Mouse (Mus musculus): Measurements from ENCODE around the gene Slc51a. TPM values are rescaled to one million over a fixed set of nuclear protein-coding genes. Genes with fewer than 3 reads are reported as not detected.

Slc51a gene
- total and polyA plus RNA-seq, 2 experiments from 2014 or later, result 0.13 TPM; not detected in 1

- ATAC-seq (no peak), DNase-seq (no peak)
- Histone ChIP-seq H3K27ac (ENCODE audit: low read depth, low read length) (no peak overlapping the region), H3K4me2 (ENCODE audit: low read depth) (no peak overlapping the region), H3K36me3 (ENCODE audit: insufficient read depth) (no peaks in the 10 kb centered on the region), H3K9me3 (ENCODE audit: low read length) (no peaks in the 10 kb centered on the region), H3K9ac (no peak overlapping the region), H3K4me3 (ENCODE audit: low read depth, low read length) (no peak overlapping the region), H3K4me1 (ENCODE audit: insufficient read depth) (no peaks in the 10 kb centered on the region), H3K27me3 (ENCODE audit: insufficient read depth, low read length) (no peaks in the 10 kb centered on the region)
- WGBS, result 89% methylated on average over 3 of the region's 3 CpGs
- TF ChIP-seq CTCF (IDR thresholded peaks at IDR 0.05; ENCODE audit: low read depth), result no peak
Observed at GRCm38 (mm10) chr16:32441432-32441831, 46.2 kb downstream of the Slc51a start.

- Histone ChIP-seq H3K4me1 (ENCODE audit: insufficient read depth) (no peaks in the 10 kb centered on the region), H3K9ac (no peak overlapping the region), H3K36me3 (ENCODE audit: insufficient read depth) (no peaks in the 10 kb centered on the region), H3K27me3 (ENCODE audit: insufficient read depth, low read length) (no peaks in the 10 kb centered on the region), H3K4me3 (ENCODE audit: low read depth, low read length) (no peak overlapping the region), H3K4me2 (ENCODE audit: low read depth) (no peak overlapping the region), H3K27ac (ENCODE audit: low read depth, low read length) (no peak overlapping the region), H3K9me3 (ENCODE audit: low read length) (no peaks in the 10 kb centered on the region)
- 100% methylated on average over 1 of the region's 1 CpGs for WGBS
- DNase-seq (no peak), ATAC-seq (no peak)
- no peak for TF ChIP-seq CTCF (IDR thresholded peaks at IDR 0.05; ENCODE audit: low read depth)
Observed at GRCm38 (mm10) chr16:32437266-32437665, 50.4 kb downstream of the Slc51a start.

- H3K36me3 ChIP-seq (ENCODE audit: insufficient read depth), result no peaks in the 10 kb centered on the region
- no peak overlapping the region for H3K4me2 ChIP-seq (ENCODE audit: low read depth)
- no peak overlapping the region for H3K4me3 ChIP-seq (ENCODE audit: low read depth, low read length)
- DNase-seq (no peak), ATAC-seq (no peak)
- H3K9ac ChIP-seq, result no peak overlapping the region
- H3K4me1 ChIP-seq (ENCODE audit: insufficient read depth), result peaks cover 5% of the 10 kb centered on the region; the same call in 1 of the 2 replicates
- TF ChIP-seq CTCF (IDR thresholded peaks at IDR 0.05; ENCODE audit: low read depth), result no peak
- no peak overlapping the region for H3K27ac ChIP-seq (ENCODE audit: low read depth, low read length)
- no peaks in the 10 kb centered on the region for H3K27me3 ChIP-seq (ENCODE audit: insufficient read depth, low read length)
- H3K9me3 ChIP-seq (ENCODE audit: low read length), result no peaks in the 10 kb centered on the region
- WGBS, result 72% methylated on average over 1 of the region's 1 CpGs
Observed at GRCm38 (mm10) chr16:32436657-32437056, 51.0 kb downstream of the Slc51a start.

- peaks cover 10% of the 10 kb centered on the region for H3K4me1 ChIP-seq (ENCODE audit: insufficient read depth)
- H3K36me3 ChIP-seq (ENCODE audit: insufficient read depth), result no peaks in the 10 kb centered on the region
- H3K27me3 ChIP-seq (ENCODE audit: insufficient read depth, low read length), result no peaks in the 10 kb centered on the region
- no peak overlapping the region for H3K4me2 ChIP-seq (ENCODE audit: low read depth)
- no peak for ATAC-seq
- no peak overlapping the region for H3K27ac ChIP-seq (ENCODE audit: low read depth, low read length)
- no peak for TF ChIP-seq CTCF (IDR thresholded peaks at IDR 0.05; ENCODE audit: low read depth)
- DNase-seq, result no peak
- no peak overlapping the region for H3K4me3 ChIP-seq (ENCODE audit: low read depth, low read length)
- H3K9ac ChIP-seq, result no peak overlapping the region
- no peaks in the 10 kb centered on the region for H3K9me3 ChIP-seq (ENCODE audit: low read length)
Observed at GRCm38 (mm10) chr16:32434691-32435090, 53.0 kb downstream of the Slc51a start.

- TF ChIP-seq CTCF (IDR thresholded peaks at IDR 0.05; ENCODE audit: low read depth), result no peak
- Histone ChIP-seq H3K36me3 (ENCODE audit: insufficient read depth) (no peaks in the 10 kb centered on the region), H3K9ac (no peak overlapping the region), H3K27me3 (ENCODE audit: insufficient read depth, low read length) (no peaks in the 10 kb centered on the region), H3K4me1 (ENCODE audit: insufficient read depth) (peaks cover 15% of the 10 kb centered on the region), H3K4me3 (ENCODE audit: low read depth, low read length) (no peak overlapping the region), H3K4me2 (ENCODE audit: low read depth) (no peak overlapping the region), H3K27ac (ENCODE audit: low read depth, low read length) (no peak overlapping the region), H3K9me3 (ENCODE audit: low read length) (no peaks in the 10 kb centered on the region)
- ATAC-seq, result no peak
- no peak for DNase-seq
- 54% methylated on average over 6 of the region's 6 CpGs for WGBS
Observed at GRCm38 (mm10) chr16:32434066-32434465, 53.6 kb downstream of the Slc51a start.

GRCm38 (mm10) chr16:32433138-32433537, 54.5 kb downstream of the Slc51a start:
- H3K9me3 ChIP-seq (ENCODE audit: low read length), result no peaks in the 10 kb centered on the region
- H3K4me3 ChIP-seq (ENCODE audit: low read depth, low read length), result no peak overlapping the region
- H3K27ac ChIP-seq (ENCODE audit: low read depth, low read length), result no peak overlapping the region
- H3K4me2 ChIP-seq (ENCODE audit: low read depth), result no peak overlapping the region
- whole genome bisulfite sequencing, result 84% methylated on average over 2 of the region's 2 CpGs
- no peaks in the 10 kb centered on the region for H3K36me3 ChIP-seq (ENCODE audit: insufficient read depth)
- DNase-seq (no peak), ATAC-seq (no peak)
- peaks cover 15% of the 10 kb centered on the region for H3K4me1 ChIP-seq (ENCODE audit: insufficient read depth)
- no peak overlapping the region for H3K9ac ChIP-seq
- H3K27me3 ChIP-seq (ENCODE audit: insufficient read depth, low read length), result no peaks in the 10 kb centered on the region
- no peak for TF ChIP-seq CTCF (IDR thresholded peaks at IDR 0.05; ENCODE audit: low read depth)

GRCm38 (mm10) chr16:32431926-32432325, 55.8 kb downstream of the Slc51a start:
- no peak for ATAC-seq
- peaks cover 15% of the 10 kb centered on the region for H3K4me1 ChIP-seq (ENCODE audit: insufficient read depth)
- no peaks in the 10 kb centered on the region for H3K9me3 ChIP-seq (ENCODE audit: low read length)
- TF ChIP-seq CTCF (IDR thresholded peaks at IDR 0.05; ENCODE audit: low read depth), result no peak
- no peaks in the 10 kb centered on the region for H3K36me3 ChIP-seq (ENCODE audit: insufficient read depth)
- peak overlapping the region; percentile 66 for H3K4me2 ChIP-seq (ENCODE audit: low read depth)
- no peak overlapping the region; the same call in 1 of the 2 replicates for H3K4me3 ChIP-seq (ENCODE audit: low read depth, low read length)
- DNase-seq, result no peak
- H3K27me3 ChIP-seq (ENCODE audit: insufficient read depth, low read length), result no peaks in the 10 kb centered on the region
- H3K9ac ChIP-seq, result no peak overlapping the region
- WGBS, result 86% methylated on average over 1 of the region's 1 CpGs
- H3K27ac ChIP-seq (ENCODE audit: low read depth, low read length), result no peak overlapping the region
